Mouse (Mus musculus): ENCODE measurements at regions not wholly inside any gene's neighbourhood (a gene's known extent, or its start where the extent isn't known, plus 50 kb on each side); places are given as distances from the start of the nearest gene placed in this dataset.

DNA sequence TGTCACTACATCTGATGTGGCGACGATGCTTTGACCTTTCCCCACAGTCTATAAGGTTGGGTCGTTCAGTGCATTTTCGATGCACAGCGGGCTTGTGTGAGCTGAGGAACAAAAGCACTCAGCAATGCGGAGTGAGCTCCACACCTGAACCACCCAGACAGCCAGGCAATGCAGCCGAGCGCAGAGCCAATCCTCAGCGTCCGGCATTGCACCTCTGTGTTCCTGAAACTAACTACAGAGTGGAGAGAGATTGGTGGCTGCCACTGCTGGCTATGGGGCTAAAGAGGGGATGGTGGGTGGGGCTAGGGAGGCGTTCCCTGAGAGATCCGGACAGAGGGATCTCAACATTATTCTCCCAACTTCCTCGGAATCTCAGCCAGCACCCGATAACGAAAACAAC lies 139.1 kb downstream of the Kif26a start:
- TF ChIP-seq CTCF (IDR thresholded peaks at IDR 0.05; ENCODE audit: extremely low read depth, insufficient read length, insufficient replicate concordance, low read depth, low read length) (no peak), POLR2A (IDR thresholded peaks at IDR 0.05; ENCODE audit: low read depth, low read length) (no peak)
